In genomic region chr1:90956245-90957096, GRCm38 (mm10) we compare ENCODE assay signal across 8 mouse cellular contexts. TPM values are rescaled to one million over a fixed set of nuclear protein-coding genes. Genes with fewer than 3 reads are reported as not detected.
A peak's percentile ranks its signal among the peaks of the same experiment; 100 is the strongest.
DNase-seq lines count a peak whose midpoint lies in the region; ATAC-seq and TF ChIP-seq lines count a peak whose summit lies in the region.

No protein-coding gene starts in this region.

- intact Hi-C loops in heart, adult 2 months (cut with DNase I) = loop anchor here (1.0 to 10.0 kb wide), 4 partner anchors 28 to 892 kb away; no protein-coding TSS in a partner anchor
- intact Hi-C loops in left cerebral cortex, postnatal 14 days (cut with DNase I) = loop anchor here (1.0 to 10.0 kb wide), 4 partner anchors 28 to 354 kb away; partner anchors contain the start of genes Col6a3 and Cops8

- H3K4me2 ChIP-seq in forebrain, embryonic 12.5 days = no peak overlapping the region
- no peak overlapping the region for H3K4me2 ChIP-seq in stomach, embryonic 14.5 days (replicated peaks; ENCODE audit: low read depth, low read length)

- 35% methylated on average over 7 of the region's 7 CpGs for WGBS in heart, adult 2 months
- 26% methylated on average over 7 of the region's 7 CpGs for WGBS in heart, embryonic 10.5 days
- 33% methylated on average over 7 of the region's 7 CpGs for WGBS in forebrain, embryonic 12.5 days
- WGBS in midbrain, embryonic 10.5 days = 44% methylated on average over 7 of the region's 7 CpGs
- 33% methylated on average over 7 of the region's 7 CpGs for WGBS in stomach, embryonic 14.5 days

- peak; percentile 72 for ATAC-seq in cerebellum, adult (ENCODE audit: insufficient number of reproducible peaks, low FRiP score, low TSS enrichment)
- peak; percentile 65 for ATAC-seq in forebrain, embryonic 12.5 days (ENCODE audit: low FRiP score)
- peak; percentile 58; the same call in 1 of the 2 replicates for ATAC-seq in stomach, embryonic 14.5 days (ENCODE audit: insufficient number of reproducible peaks, insufficient read depth, low FRiP score, low read depth)

- H3K9ac ChIP-seq in heart, adult 2 months (ENCODE audit: low read depth, low read length) = no peak overlapping the region
- H3K9ac ChIP-seq in forebrain, embryonic 12.5 days = no peak overlapping the region
- no peak overlapping the region for H3K9ac ChIP-seq in stomach, embryonic 14.5 days (replicated peaks; ENCODE audit: low read depth, low read length)

- no peaks in the 10 kb centered on the region for H3K4me1 ChIP-seq in heart, adult 2 months (ENCODE audit: control insufficient read depth, insufficient read depth, low read length)
- H3K4me1 ChIP-seq in heart, embryonic 10.5 days = peaks cover 3% of the 10 kb centered on the region; the same call in 1 of the 2 replicates
- no peaks in the 10 kb centered on the region for H3K4me1 ChIP-seq in forebrain, embryonic 12.5 days
- H3K4me1 ChIP-seq in midbrain, embryonic 10.5 days = no peaks in the 10 kb centered on the region
- H3K4me1 ChIP-seq in stomach, embryonic 14.5 days (ENCODE audit: control insufficient read depth, insufficient read depth, low read length) = no peaks in the 10 kb centered on the region

- no peaks in the 10 kb centered on the region for H3K36me3 ChIP-seq in heart, adult 2 months (ENCODE audit: control insufficient read depth, insufficient read depth, low read length)
- no peaks in the 10 kb centered on the region for H3K36me3 ChIP-seq in heart, embryonic 10.5 days
- no peaks in the 10 kb centered on the region for H3K36me3 ChIP-seq in forebrain, embryonic 12.5 days (replicated peaks)
- H3K36me3 ChIP-seq in midbrain, embryonic 10.5 days = no peaks in the 10 kb centered on the region
- H3K36me3 ChIP-seq in stomach, embryonic 14.5 days (ENCODE audit: control insufficient read depth, insufficient read depth, low read length) = no peaks in the 10 kb centered on the region

- peak; percentile 91 for TF ChIP-seq CTCF in heart, adult 2 months (IDR thresholded peaks at IDR 0.05)

- no peak for TF ChIP-seq POLR2A in heart, adult 2 months (IDR thresholded peaks at IDR 0.05; ENCODE audit: insufficient read depth, low read depth, low read length)

- peak in 1 of 2 experiments; percentile 47 for DNase-seq in heart, adult 2 months
- no peak for DNase-seq in heart, embryonic 10.5 days (ENCODE audit: low spot score)
- peak; percentile 72 for DNase-seq in induced T-regulatory cell, adult 2 months (ENCODE audit: low read depth)
- DNase-seq in left cerebral cortex, postnatal 14 days (ENCODE audit: low spot score in 2 of 2) = peak; percentile 82 to 87
- DNase-seq in midbrain, embryonic 10.5 days (ENCODE audit: low spot score) = peak; percentile 68

- no peaks in the 10 kb centered on the region for H3K9me3 ChIP-seq in heart, embryonic 10.5 days
- no peaks in the 10 kb centered on the region for H3K9me3 ChIP-seq in forebrain, embryonic 12.5 days
- H3K9me3 ChIP-seq in midbrain, embryonic 10.5 days (replicated peaks) = no peaks in the 10 kb centered on the region
- H3K9me3 ChIP-seq in stomach, embryonic 14.5 days (ENCODE audit: control insufficient read depth, low read depth, low read length) = no peaks in the 10 kb centered on the region

- H3K27ac ChIP-seq in heart, adult 2 months = no peak overlapping the region
- no peak overlapping the region for H3K27ac ChIP-seq in heart, embryonic 10.5 days
- no peak overlapping the region for H3K27ac ChIP-seq in forebrain, embryonic 12.5 days
- H3K27ac ChIP-seq in midbrain, embryonic 10.5 days (replicated peaks) = no peak overlapping the region
- H3K27ac ChIP-seq in stomach, embryonic 14.5 days (ENCODE audit: low read length) = no peak overlapping the region

- peak; percentile 85; the same call in 1 of the 2 replicates for TF ChIP-seq EP300 in heart, adult 2 months (IDR thresholded peaks at IDR 0.05; ENCODE audit: insufficient read depth, low read depth, low read length)

- peaks cover 1% of the 10 kb centered on the region; the same call in 1 of the 2 replicates for H3K27me3 ChIP-seq in heart, adult 2 months (ENCODE audit: control insufficient read depth, insufficient read depth, low read length)
- peaks cover 53% of the 10 kb centered on the region for H3K27me3 ChIP-seq in heart, embryonic 10.5 days (ENCODE audit: insufficient read depth, poor library complexity, severe bottlenecking)
- peaks cover 10% of the 10 kb centered on the region; the same call in 1 of the 2 replicates for H3K27me3 ChIP-seq in forebrain, embryonic 12.5 days
- H3K27me3 ChIP-seq in midbrain, embryonic 10.5 days (ENCODE audit: low read depth, poor library complexity, severe bottlenecking) = peaks cover 4% of the 10 kb centered on the region
- H3K27me3 ChIP-seq in stomach, embryonic 14.5 days (ENCODE audit: control insufficient read depth, insufficient read depth, low read length) = no peaks in the 10 kb centered on the region

- no peak overlapping the region for H3K4me3 ChIP-seq in heart, adult 2 months
- no peak overlapping the region for H3K4me3 ChIP-seq in heart, embryonic 10.5 days
- H3K4me3 ChIP-seq in forebrain, embryonic 12.5 days (replicated peaks) = no peak overlapping the region
- H3K4me3 ChIP-seq in midbrain, embryonic 10.5 days = no peak overlapping the region
- no peak overlapping the region for H3K4me3 ChIP-seq in stomach, embryonic 14.5 days (ENCODE audit: low read depth, low read length)

- no peaks in the 10 kb centered on the region for H3K79me2 ChIP-seq in heart, adult 2 months (replicated peaks; ENCODE audit: control insufficient read depth, insufficient read depth, low read length)

RNA-seq across cellular contexts. Expression of gene Prlh, which starts 3.6 kb away (rescaled TPM):
- not detected for total RNA-seq in heart, adult 2 months (2021)
- not detected in 2 replicates for polyA plus RNA-seq in heart, adult 2 months (2012; rRNA removed)
- polyA plus RNA-seq in heart, embryonic 10.5 days (2016; fragmentation: Nextera tagmentation; extraction: Ambion mirVana) = not detected in 2 replicates
- polyA plus RNA-seq in forebrain, embryonic 12.5 days (2016; fragmentation: Nextera tagmentation; extraction: Ambion mirVana) = not detected in 2 replicates
- total RNA-seq in left cerebral cortex, postnatal 14 days (2021) = not detected
- not detected in 2 replicates for polyA plus RNA-seq in midbrain, embryonic 10.5 days (2016; fragmentation: Nextera tagmentation; extraction: Ambion mirVana)
- not detected in 2 replicates for polyA plus RNA-seq in stomach, embryonic 14.5 days (2014; fragmentation: Nextera tagmentation; extraction: Ambion mirVana)

RNA-seq across cellular contexts. Expression of gene Rab17, which starts 13.0 kb away (rescaled TPM):
- 1 to 10 TPM; 1.7 to 2.6 TPM for total RNA-seq in heart, adult 2 months (2021)
- 1.4 and 2.3 TPM in 2 replicates for polyA plus RNA-seq in heart, adult 2 months (2012; rRNA removed)
- polyA plus RNA-seq in heart, embryonic 10.5 days (2016; fragmentation: Nextera tagmentation; extraction: Ambion mirVana) = 0.71 and 0.94 TPM in 2 replicates
- 0.21 TPM in 1 of 2 replicates, not detected in the other for polyA plus RNA-seq in forebrain, embryonic 12.5 days (2016; fragmentation: Nextera tagmentation; extraction: Ambion mirVana)
- under 1 TPM in 1 of 2 experiments, not detected in 1; 0.59 TPM for total RNA-seq in left cerebral cortex, postnatal 14 days (2021)
- polyA plus RNA-seq in midbrain, embryonic 10.5 days (2016; fragmentation: Nextera tagmentation; extraction: Ambion mirVana) = not detected in 2 replicates
- 5.4 and 5.6 TPM in 2 replicates for polyA plus RNA-seq in stomach, embryonic 14.5 days (2014; fragmentation: Nextera tagmentation; extraction: Ambion mirVana)

RNA-seq across cellular contexts. Expression of gene Mlph, which starts 41.6 kb away (rescaled TPM):
- total RNA-seq in heart, adult 2 months (2021) = 1 to 10 TPM in 1 of 2 experiments, under 1 TPM in 1; 0.73 to 1.1 TPM
- polyA plus RNA-seq in heart, adult 2 months (2012; rRNA removed) = 0.44 and 0.72 TPM in 2 replicates
- 0.26 and 0.53 TPM in 2 replicates for polyA plus RNA-seq in heart, embryonic 10.5 days (2016; fragmentation: Nextera tagmentation; extraction: Ambion mirVana)
- 0.14 and 0.21 TPM in 2 replicates for polyA plus RNA-seq in forebrain, embryonic 12.5 days (2016; fragmentation: Nextera tagmentation; extraction: Ambion mirVana)
- total RNA-seq in left cerebral cortex, postnatal 14 days (2021) = under 1 TPM; 0.51 to 0.64 TPM
- polyA plus RNA-seq in midbrain, embryonic 10.5 days (2016; fragmentation: Nextera tagmentation; extraction: Ambion mirVana) = 0.14 and 0.20 TPM in 2 replicates
- polyA plus RNA-seq in stomach, embryonic 14.5 days (2014; fragmentation: Nextera tagmentation; extraction: Ambion mirVana) = 0.29 and 1.3 TPM in 2 replicates

RNA-seq across cellular contexts. Expression of gene Lrrfip1, which starts 42.1 kb away (rescaled TPM):
- total RNA-seq in heart, adult 2 months (2021) = 10 to 100 TPM; 63.5 to 75.5 TPM
- 32.9 and 44.2 TPM in 2 replicates for polyA plus RNA-seq in heart, adult 2 months (2012; rRNA removed)
- 91.6 and 129 TPM in 2 replicates for polyA plus RNA-seq in heart, embryonic 10.5 days (2016; fragmentation: Nextera tagmentation; extraction: Ambion mirVana)
- polyA plus RNA-seq in forebrain, embryonic 12.5 days (2016; fragmentation: Nextera tagmentation; extraction: Ambion mirVana) = 19.6 and 19.9 TPM in 2 replicates
- 10 to 100 TPM; 73.3 to 77.0 TPM for total RNA-seq in left cerebral cortex, postnatal 14 days (2021)
- 19.8 and 22.2 TPM in 2 replicates for polyA plus RNA-seq in midbrain, embryonic 10.5 days (2016; fragmentation: Nextera tagmentation; extraction: Ambion mirVana)
- 54.3 and 60.7 TPM in 2 replicates for polyA plus RNA-seq in stomach, embryonic 14.5 days (2014; fragmentation: Nextera tagmentation; extraction: Ambion mirVana)
